13 mouse cellular contexts compared by ENCODE assay signal in the genomic region with DNA sequence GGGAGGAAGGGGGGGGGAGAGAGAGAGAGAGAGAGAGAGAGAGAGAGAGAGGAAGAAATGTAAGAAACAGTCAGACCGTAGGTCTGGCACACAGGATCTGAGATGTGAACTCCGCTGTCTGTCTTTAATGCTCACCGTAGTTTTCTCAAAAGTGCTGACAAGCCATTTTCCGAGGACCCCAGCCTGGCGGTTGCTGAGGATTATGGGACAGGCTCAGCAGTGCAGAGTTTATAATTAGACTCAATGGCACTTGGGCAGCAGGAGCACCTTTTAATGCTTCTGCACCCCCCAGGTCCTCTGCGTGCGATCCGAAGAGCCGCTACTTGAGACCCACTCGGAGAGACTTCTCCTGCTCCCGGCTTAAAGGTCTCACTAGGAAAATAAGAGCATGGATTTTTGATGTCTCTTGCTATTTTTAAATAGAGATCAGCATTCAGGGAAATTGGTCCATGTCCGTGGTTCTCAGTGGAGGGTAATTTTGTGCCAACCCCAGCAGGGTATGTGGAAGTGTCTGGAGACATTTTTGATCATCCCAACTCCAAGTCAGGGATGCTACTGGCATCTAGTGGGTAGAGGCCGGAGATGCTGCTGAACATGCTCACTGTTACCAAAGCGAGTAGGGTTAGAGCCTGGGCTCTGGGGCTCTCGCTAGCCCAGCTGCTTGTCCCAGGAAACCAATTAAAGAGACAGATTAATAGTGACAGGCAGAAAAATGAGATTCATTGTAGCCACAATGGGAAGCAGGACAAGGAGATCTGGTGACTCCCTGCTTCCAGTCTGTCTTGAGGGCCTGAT.
DNase-seq lines count a peak whose midpoint lies in the region; ATAC-seq and TF ChIP-seq lines count a peak whose summit lies in the region.
"Had no signal": no experiment of that assay in that cellular context is flagged by ENCODE, and none has a peak within 500 bp of the region (broad histone marks: within the 10 kb centered on the region; RNA-seq: fewer than 3 reads in every experiment).

No protein-coding gene starts in this region.

- H3K27ac ChIP-seq in forebrain, postnatal 0 days (ENCODE audit: low read depth, low read length) = no peak overlapping the region
- no peak overlapping the region for H3K27ac ChIP-seq in forebrain, embryonic 11.5 days (ENCODE audit: low read depth, low read length)
- H3K27ac ChIP-seq in left cerebral cortex, adult 2 months = no peak overlapping the region
- peak overlapping the region; percentile 66 for H3K27ac ChIP-seq in hindbrain, embryonic 12.5 days
- no peak overlapping the region for H3K27ac ChIP-seq in neural tube, embryonic 14.5 days (ENCODE audit: low read depth, low read length)
- H3K27ac ChIP-seq in limb, embryonic 10.5 days = no peak overlapping the region
- H3K27ac ChIP-seq: macrophage had no signal

- no peaks in the 10 kb centered on the region for H3K27me3 ChIP-seq in forebrain, postnatal 0 days (ENCODE audit: insufficient read depth, low read length)
- H3K27me3 ChIP-seq in forebrain, embryonic 11.5 days (ENCODE audit: control insufficient read depth, insufficient read depth, low read length) = no peaks in the 10 kb centered on the region
- H3K27me3 ChIP-seq in hindbrain, embryonic 12.5 days = no peaks in the 10 kb centered on the region
- no peaks in the 10 kb centered on the region for H3K27me3 ChIP-seq in neural tube, embryonic 14.5 days (ENCODE audit: control insufficient read depth, insufficient read depth, low read length)
- no peaks in the 10 kb centered on the region for H3K27me3 ChIP-seq in limb, embryonic 10.5 days (ENCODE audit: low read depth, poor library complexity, severe bottlenecking)

- peaks cover 18% of the 10 kb centered on the region for H3K4me1 ChIP-seq in forebrain, postnatal 0 days (ENCODE audit: insufficient read depth)
- peaks cover 2% of the 10 kb centered on the region; the same call in 1 of the 2 replicates for H3K4me1 ChIP-seq in forebrain, embryonic 11.5 days (replicated peaks; ENCODE audit: control insufficient read depth, insufficient read depth, low read length)
- peaks cover 28% of the 10 kb centered on the region for H3K4me1 ChIP-seq in hindbrain, embryonic 12.5 days
- peaks cover 33% of the 10 kb centered on the region; the same call in 1 of the 2 replicates for H3K4me1 ChIP-seq in neural tube, embryonic 14.5 days (ENCODE audit: control insufficient read depth, insufficient read depth, low read length)
- H3K4me1 ChIP-seq in limb, embryonic 10.5 days = peaks cover 10% of the 10 kb centered on the region

- intact Hi-C loops in left cerebral cortex, adult 2 months (cut with DNase I) = no loop called here

- no peak overlapping the region for H3K9ac ChIP-seq in forebrain, postnatal 0 days
- no peak overlapping the region for H3K9ac ChIP-seq in forebrain, embryonic 11.5 days (ENCODE audit: low read length)
- H3K9ac ChIP-seq in hindbrain, embryonic 12.5 days = no peak overlapping the region
- H3K9ac ChIP-seq in neural tube, embryonic 14.5 days (replicated peaks; ENCODE audit: low read depth, low read length) = no peak overlapping the region

- DNase-seq in forebrain, postnatal 0 days = peak; percentile 59
- no peak for DNase-seq in forebrain, embryonic 11.5 days (ENCODE audit: low spot score)
- no peak for DNase-seq in left cerebral cortex, adult 2 months (ENCODE audit: extremely low spot score in 1 of 2, low spot score in 2 of 2)
- DNase-seq in left cerebral cortex, adult 8-10 months (ENCODE audit: low spot score in 2 of 2) = no peak
- DNase-seq in limb, embryonic 10.5 days (ENCODE audit: low spot score) = no peak
- DNase-seq: heart, adult 18-20 months; kidney, postnatal 36 days; thymus, postnatal 4 days had no signal

- H3K36me3 ChIP-seq in forebrain, postnatal 0 days (ENCODE audit: insufficient read depth) = no peaks in the 10 kb centered on the region
- H3K36me3 ChIP-seq in forebrain, embryonic 11.5 days (ENCODE audit: control insufficient read depth, insufficient read depth, low read length) = no peaks in the 10 kb centered on the region
- no peaks in the 10 kb centered on the region for H3K36me3 ChIP-seq in hindbrain, embryonic 12.5 days
- H3K36me3 ChIP-seq in neural tube, embryonic 14.5 days (ENCODE audit: control insufficient read depth, insufficient read depth, low read length) = no peaks in the 10 kb centered on the region
- no peaks in the 10 kb centered on the region for H3K36me3 ChIP-seq in limb, embryonic 10.5 days

- no peaks in the 10 kb centered on the region for H3K9me3 ChIP-seq in forebrain, postnatal 0 days (ENCODE audit: low read length)
- H3K9me3 ChIP-seq in forebrain, embryonic 11.5 days (ENCODE audit: control insufficient read depth, low read length) = no peaks in the 10 kb centered on the region
- H3K9me3 ChIP-seq in hindbrain, embryonic 12.5 days (replicated peaks) = no peaks in the 10 kb centered on the region
- H3K9me3 ChIP-seq in neural tube, embryonic 14.5 days (ENCODE audit: control insufficient read depth, low read length) = no peaks in the 10 kb centered on the region
- no peaks in the 10 kb centered on the region for H3K9me3 ChIP-seq in limb, embryonic 10.5 days (replicated peaks)

- TF ChIP-seq CTCF in forebrain, postnatal 0 days (IDR thresholded peaks at IDR 0.05; ENCODE audit: low read depth) = peak; percentile 66
- peak; percentile 35 for TF ChIP-seq CTCF in left cerebral cortex, adult 2 months (IDR thresholded peaks at IDR 0.05)

- ATAC-seq in forebrain, postnatal 0 days = peak; percentile 67; the same call in 1 of the 2 replicates
- no peak for ATAC-seq in forebrain, embryonic 11.5 days (replicated peaks; ENCODE audit: low FRiP score)
- ATAC-seq in hindbrain, embryonic 12.5 days (ENCODE audit: low FRiP score) = peak; percentile 80
- ATAC-seq in neural tube, embryonic 14.5 days (ENCODE audit: low read depth) = peak; percentile 33; the same call in 1 of the 2 replicates
- no peak for ATAC-seq in megakaryocyte, adult 5-6 weeks (ENCODE audit: poor library complexity, severe bottlenecking)
- ATAC-seq: activated CD4-positive, CD25-positive, alpha-beta regulatory T cell, adult 4 months had no signal

- H3K4me3 ChIP-seq in forebrain, postnatal 0 days (ENCODE audit: low read depth, low read length) = no peak overlapping the region
- no peak overlapping the region for H3K4me3 ChIP-seq in forebrain, embryonic 11.5 days (ENCODE audit: low read depth, low read length)
- no peak overlapping the region for H3K4me3 ChIP-seq in left cerebral cortex, adult 2 months
- H3K4me3 ChIP-seq in hindbrain, embryonic 12.5 days = no peak overlapping the region
- H3K4me3 ChIP-seq in neural tube, embryonic 14.5 days (ENCODE audit: low read depth, low read length) = no peak overlapping the region
- H3K4me3 ChIP-seq in limb, embryonic 10.5 days = no peak overlapping the region

- H3K4me2 ChIP-seq in forebrain, postnatal 0 days (ENCODE audit: low read depth) = no peak overlapping the region
- H3K4me2 ChIP-seq in forebrain, embryonic 11.5 days (ENCODE audit: low read depth, low read length, severe bottlenecking) = no peak overlapping the region
- no peak overlapping the region for H3K4me2 ChIP-seq in hindbrain, embryonic 12.5 days (replicated peaks)
- no peak overlapping the region for H3K4me2 ChIP-seq in neural tube, embryonic 14.5 days (ENCODE audit: low read depth, low read length)

- 63% methylated on average over 15 of the region's 15 CpGs for WGBS in forebrain, postnatal 0 days
- WGBS in forebrain, embryonic 11.5 days = 84% methylated on average over 15 of the region's 15 CpGs
- 70% methylated on average over 15 of the region's 15 CpGs for WGBS in hindbrain, embryonic 12.5 days
- 55% methylated on average over 15 of the region's 15 CpGs for WGBS in neural tube, embryonic 14.5 days
- 80% methylated on average over 15 of the region's 15 CpGs for WGBS in limb, embryonic 10.5 days

Comparison
In these comparisons a context has a peak if more than half of its experiments do, and no peak if none do; other contexts are left out.
1. ATAC-seq: peak in forebrain, postnatal 0 days (single experiment), hindbrain, embryonic 12.5 days (single experiment) and neural tube, embryonic 14.5 days (single experiment); none in forebrain, embryonic 11.5 days (single experiment) and megakaryocyte, adult 5-6 weeks (single experiment).